Mouse (Mus musculus): ENCODE measurements at regions not wholly inside any gene's neighbourhood (a gene's known extent, or its start where the extent isn't known, plus 50 kb on each side); places are given as distances from the start of the nearest gene placed in this dataset.

DNA sequence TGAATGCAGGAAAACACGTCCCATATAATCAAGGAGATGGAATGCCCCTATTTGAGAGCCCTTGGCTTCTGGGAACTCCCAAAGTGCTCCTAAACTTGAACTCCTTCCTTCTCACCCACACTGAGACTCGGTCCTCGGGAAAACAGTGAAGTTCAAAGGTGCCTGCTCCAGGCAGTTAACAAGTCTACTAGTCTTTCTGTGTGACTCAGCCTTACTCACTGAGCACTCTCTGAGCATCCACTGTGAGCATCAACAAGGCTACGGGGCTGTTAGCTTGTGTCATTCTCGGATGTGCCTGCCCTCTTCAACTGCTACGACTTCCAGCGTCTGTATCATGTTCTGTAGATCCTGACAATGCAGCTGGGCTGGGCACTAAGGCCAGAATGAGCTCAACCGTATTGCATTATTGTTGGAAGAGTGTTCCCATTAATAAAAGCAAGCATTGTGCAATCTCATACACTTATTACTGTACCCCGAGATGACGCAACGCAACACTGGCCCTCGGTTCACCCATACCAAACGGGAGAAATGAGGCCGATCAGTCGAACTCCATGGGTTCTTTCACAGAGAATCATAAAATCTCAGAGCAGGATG is 96.1 kb upstream of the Egr2 start:
- DNase-seq (ENCODE audit: low spot score in 2 of 2): peak in 1 of 2 experiments; percentile 47

DNA sequence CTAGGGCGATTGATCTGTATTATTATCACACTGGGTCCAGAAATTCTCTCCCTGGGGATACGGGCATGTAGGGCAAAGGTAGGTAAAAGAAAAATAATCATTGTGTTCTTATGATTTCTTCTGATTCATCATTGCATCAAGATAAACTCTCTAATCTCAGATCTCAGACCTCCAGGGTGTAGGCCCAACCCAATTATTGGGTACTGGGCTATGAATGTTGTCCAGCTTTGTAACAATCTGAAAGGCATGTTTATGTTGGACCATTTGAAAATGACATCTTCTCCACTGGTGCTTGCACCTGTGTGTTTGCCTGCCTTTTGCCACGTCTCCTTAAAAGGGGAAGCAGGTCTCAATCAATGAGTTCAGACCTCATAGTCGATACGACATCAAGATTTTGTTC is 95.4 kb upstream of the Egr2 start:
- no peak for DNase-seq (ENCODE audit: low spot score in 2 of 2)

DNA sequence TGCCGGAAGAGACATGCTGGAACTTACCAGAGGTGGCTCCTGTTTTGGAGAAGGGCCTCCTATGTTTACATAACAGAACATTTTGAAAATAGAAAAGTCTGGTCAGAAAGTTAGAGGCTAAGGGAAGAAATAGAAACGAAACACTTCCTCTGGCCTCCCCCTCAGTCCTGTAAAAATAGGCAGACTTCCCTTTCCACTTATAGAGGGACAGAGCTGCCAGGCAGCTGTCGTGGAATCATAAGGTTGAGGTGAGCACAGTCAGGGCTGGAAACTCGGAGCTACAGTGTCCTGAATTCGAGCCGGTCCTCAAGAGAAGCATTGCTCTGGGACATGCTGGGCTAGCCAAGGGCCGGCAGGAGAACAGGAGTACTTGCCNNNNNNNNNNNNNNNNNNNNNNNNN is 94.0 kb upstream of the Egr2 start:
- DNase-seq (ENCODE audit: low spot score in 2 of 2): no peak

DNA sequence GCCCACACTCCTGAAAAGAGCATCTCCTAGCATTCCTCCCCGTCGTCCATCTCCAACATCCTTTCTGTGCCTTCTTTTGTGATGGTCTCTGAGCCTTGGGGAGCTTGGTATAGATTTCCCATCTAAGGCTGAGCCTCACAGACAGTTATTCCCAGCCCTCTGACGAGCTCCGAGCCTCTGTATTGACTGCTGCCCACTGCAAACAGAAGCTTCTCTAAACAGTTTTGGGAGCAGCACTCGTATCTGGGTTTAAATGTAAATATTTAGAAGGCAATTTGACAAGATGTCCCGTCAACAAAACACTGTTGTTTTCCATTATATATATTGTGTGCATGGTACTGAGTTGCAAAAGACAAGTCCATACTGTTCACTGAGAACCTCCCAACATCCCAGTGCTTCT is 86.4 kb upstream of the Egr2 start:
- no peak for DNase-seq (ENCODE audit: low spot score in 2 of 2)

DNA sequence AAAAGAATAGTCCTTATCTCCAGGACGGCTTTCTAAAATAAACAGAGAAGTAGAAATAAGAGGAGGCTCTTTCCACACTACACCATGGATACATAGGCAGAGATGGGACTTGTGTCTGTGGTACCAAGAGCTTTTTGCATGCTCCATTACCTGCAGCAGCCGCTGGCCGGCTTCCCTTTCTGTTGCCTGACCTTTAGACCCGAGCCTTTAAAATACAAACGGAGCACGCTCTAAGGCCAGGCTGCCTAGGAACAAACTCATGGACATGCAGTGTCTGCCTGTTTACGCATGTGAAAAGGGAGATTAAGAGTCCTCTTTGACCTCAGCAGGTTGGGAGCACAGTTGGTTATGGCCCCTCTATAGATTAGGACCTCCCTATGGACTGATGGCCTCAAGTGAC is 81.1 kb upstream of the Egr2 start:
- no peak for DNase-seq (ENCODE audit: low spot score in 2 of 2)

DNA sequence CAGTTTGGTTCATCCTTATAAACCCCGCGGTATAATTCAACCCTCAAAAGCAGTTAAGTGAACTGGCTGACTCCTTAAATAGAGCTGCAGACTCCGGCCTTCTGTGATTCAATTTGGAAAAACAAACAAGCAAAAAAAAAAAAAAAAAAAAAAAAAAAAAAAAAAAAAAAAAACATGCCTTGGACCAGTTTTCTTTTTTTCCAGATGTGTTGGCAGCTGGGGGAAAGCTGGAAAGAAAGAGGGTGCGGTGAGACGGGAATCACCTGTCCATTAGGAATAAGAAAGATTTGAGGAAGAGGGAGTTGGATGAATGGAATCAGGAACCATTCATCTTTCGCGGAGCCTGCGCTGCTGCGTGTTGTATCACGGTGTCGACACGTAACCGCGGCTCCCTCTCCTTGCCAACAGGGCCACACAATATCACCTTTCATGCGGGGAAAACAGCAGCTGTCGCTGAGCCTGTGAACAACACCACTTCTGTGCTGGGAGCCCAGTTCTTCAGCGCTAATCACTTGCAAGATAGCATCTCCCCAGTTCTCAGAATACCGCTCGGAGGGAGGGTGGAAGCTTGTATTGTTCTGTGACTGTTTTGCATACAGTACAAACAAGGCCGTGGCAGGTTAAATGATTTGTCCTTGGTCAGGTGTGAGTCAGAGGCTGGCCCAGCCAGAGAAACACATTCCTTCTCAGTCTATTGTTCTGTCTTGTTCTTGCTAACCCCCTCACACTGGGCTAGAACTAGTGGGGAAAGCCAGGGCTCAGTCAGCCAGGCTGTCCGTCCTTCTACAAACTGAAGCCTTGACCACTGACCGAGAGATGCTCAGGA is 76.6 kb upstream of the Egr2 start:
- DNase-seq (ENCODE audit: low spot score in 2 of 2): no peak

DNA sequence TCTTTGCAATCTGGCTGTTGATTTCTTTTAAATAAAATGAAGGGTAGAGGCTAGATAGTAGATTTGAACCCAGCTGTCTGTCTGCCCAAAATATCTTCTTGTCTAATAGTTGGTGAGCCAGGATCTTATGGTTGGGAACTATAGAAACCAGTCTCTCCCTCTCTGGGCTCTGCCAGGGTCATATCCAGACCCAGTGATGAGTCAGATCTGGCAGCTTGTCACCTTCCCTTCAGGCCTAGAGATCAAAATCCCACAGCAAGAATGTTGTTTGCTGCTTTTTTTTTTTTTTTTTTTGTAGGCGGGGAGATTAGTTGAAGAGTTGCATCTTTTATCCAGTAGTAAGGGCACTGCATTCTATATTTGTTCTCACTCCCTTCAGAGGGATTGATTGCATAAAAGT is 74.0 kb upstream of the Egr2 start:
- DNase-seq (ENCODE audit: low spot score in 2 of 2): no peak

DNA sequence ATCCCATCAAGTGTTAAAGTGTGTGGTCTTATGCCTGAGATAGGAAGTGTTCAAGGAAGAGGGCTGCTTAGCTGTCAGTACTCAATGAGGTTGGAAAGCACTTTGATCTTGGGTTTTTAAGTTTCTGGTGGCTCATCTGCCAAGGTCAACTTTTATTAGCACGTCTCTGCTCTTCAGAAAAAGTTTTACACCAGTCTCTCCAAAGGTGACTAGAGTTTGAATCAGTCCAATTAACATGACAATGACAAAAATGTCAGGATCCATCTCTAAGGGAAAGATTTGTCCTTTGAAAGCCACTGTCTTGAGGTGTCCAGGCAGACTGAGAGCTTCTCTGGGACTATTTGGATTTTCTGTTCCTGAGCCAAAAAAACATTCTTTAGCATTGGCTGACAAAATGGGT is 73.4 kb upstream of the Egr2 start:
- DNase-seq (ENCODE audit: low spot score in 2 of 2): no peak

DNA sequence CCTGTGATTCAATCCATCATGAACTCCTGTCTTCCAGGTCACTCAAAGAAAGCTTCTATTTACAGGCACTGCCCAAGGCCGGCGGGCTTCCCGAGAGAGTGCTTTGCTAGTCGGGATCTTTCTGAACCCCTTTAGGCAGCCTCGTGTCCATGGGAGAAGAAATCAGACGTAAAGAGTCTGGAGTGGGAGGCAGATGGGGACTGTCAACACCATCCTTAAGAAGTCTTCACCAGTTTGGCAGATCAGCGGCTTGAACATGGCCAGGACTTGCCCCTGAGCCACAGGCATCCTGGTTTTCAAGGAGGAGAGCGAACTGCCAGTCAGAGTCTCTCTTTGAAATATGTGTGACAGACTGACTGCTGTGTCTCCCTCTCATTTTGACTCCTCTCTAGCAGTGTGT is 66.6 kb upstream of the Egr2 start:
- no peak for DNase-seq (ENCODE audit: low spot score in 2 of 2)

DNA sequence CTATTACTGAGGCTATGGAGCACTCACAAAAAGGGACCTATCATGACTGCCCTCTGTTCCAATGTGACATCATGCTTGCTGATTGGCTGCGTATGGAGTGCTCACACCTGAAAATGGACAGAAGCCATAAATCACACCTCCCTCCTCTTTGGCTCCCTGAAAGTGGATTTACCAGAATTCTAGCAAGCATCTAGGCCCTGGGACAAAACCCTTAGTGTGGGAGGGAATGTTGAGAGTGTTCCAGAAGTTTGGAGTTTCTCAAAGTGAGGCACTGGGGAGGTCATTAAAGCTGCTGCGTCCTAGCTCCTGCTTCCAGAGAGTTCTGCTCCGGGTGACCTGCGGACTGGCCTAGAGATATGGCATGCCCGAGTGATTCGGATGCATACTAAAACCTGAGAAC is 62.3 kb upstream of the Egr2 start:
- no peak for DNase-seq (ENCODE audit: low spot score in 2 of 2)

DNA sequence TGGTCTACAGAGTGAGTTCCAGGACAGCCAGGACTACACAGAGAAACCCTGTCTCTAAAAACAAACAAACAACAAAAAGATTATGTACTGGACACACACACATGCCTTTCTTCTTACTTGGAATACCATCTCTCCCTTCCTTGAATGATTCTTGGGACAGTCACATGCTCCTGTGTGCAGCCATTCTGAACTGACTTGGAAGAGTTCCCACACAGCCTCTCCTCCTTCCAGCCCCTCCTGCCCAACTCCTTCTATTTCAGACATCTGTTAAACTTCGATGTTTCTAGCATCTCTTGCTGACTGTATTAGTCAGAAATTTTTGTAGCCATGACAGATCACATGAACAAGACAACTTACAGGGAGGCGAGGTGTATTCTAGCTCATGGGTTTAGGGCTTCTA is 60.9 kb upstream of the Egr2 start:
- DNase-seq (ENCODE audit: low spot score in 2 of 2): no peak

DNA sequence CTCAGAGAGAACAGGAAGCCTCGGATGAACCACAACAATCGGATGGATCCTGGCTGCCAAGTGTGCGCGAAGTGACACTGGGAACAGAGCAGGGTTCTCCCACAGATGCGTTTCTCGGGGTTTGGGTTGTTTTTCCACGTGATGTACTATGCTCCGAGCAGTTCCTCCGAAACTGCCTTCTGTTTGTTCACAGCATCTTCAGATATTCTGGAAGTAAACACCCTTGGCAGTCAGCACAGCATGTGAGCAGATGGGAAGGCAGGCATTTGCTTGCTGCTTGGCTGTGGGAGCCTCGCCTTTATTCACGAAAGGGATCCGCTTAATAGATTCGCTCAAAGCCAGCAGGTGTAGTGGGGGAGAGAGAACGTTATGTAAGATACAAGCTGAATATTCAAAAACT is 53.0 kb upstream of the Egr2 start:
- no peak for DNase-seq (ENCODE audit: low spot score in 2 of 2)

DNA sequence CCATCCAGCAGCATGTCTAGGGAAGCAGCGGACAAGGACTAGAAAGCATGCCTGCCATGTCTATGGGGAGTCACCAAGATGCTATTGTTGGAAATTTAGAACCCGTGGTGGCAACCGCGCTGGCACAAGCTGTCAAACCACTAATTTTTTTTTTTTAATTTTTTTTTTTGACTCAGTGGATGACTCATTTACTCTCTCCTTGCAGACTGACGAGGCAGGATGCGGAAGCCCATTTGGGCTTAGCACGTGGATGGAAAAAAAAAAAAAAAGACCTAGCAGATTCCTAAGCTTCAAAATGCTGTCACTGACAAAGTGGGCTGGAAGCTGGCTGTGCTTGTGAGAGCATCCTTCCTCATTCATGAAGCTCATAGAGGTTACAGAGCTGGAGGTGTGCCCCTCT is 51.9 kb upstream of the Egr2 start:
- no peak for DNase-seq (ENCODE audit: low spot score in 2 of 2)

DNA sequence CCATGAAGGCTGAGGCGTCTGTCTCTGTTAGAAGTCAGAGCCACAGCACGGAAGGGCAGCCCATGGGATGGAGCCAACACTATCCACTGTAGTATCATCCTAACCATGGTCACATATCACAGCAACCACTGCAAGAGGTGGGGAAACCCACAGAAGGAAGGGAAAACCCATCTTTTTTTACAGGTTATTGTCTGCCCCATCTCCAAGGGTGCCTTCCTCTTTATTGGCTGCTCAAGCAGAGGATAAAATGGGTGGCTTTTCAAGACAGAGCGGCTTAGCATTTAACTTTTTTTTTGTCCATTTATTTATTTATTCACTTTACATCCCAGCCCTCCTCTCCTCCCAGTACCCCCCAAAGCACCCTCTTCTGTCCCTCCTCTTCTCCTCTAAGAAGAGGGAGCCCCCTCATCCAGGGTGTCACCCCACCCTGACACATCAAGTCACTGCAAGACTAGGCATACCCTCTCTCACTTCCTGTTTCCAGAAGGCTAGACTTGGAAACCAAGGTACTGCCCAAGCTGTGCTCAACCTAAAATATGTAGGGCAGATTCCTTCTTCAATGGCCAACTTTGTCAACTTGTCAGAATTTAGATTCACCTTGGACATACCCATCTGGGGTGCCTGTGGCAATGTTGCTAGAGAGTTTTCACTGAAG is 51.1 kb upstream of the Egr2 start:
- DNase-seq (ENCODE audit: low spot score in 2 of 2): no peak
